Mouse (Mus musculus) CH12.LX (cell line): ENCODE data around the gene Kmt5b.

Source experiments
- BHLHE40 ChIP-seq: IDR thresholded peaks from 2 replicates; pipeline ENCODE4 v1.6.1; 2011; ENCODE audit warnings: mild to moderate bottlenecking, low read depth, low read length, improper control_type of control experiment
- CTCF ChIP-seq, 2 experiments: IDR thresholded peaks in 1 of 2; conservative IDR thresholded peaks in 1 of 2; 2 replicates each; pipeline ENCODE4 v1.5.1; 2011 to 2012; ENCODE audit warnings: low read depth in 2 of 2, low read length in 2 of 2, improper control_type of control experiment in 1 of 2, inconsistent platforms in 1 of 2, mild to moderate bottlenecking in 1 of 2, moderate library complexity in 1 of 2
- HCFC1 ChIP-seq: IDR thresholded peaks from 2 replicates; pipeline ENCODE4 v1.6.1; 2012; ENCODE audit warnings: low read depth, mild to moderate bottlenecking, inconsistent platforms, low read length, improper control_type of control experiment
- JUND ChIP-seq: conservative IDR thresholded peaks from 2 replicates; pipeline ENCODE4 v1.6.1; 2011; ENCODE audit warnings: low read depth, low read length, improper control_type of control experiment
- MAFK ChIP-seq: IDR thresholded peaks from 2 replicates; pipeline ENCODE4 v1.6.1; 2011; ENCODE audit warnings: low read length, improper control_type of control experiment; ENCODE audit not compliant: insufficient replicate concordance
- MAZ ChIP-seq: IDR thresholded peaks from 2 replicates; pipeline ENCODE4 v1.6.1; 2012; ENCODE audit warnings: low read depth, mild to moderate bottlenecking, inconsistent platforms, low read length, improper control_type of control experiment, moderate library complexity
- MXI1 ChIP-seq: IDR thresholded peaks from 2 replicates; pipeline ENCODE4 v1.6.1; 2011; ENCODE audit warnings: mild to moderate bottlenecking, low read depth, low read length, improper control_type of control experiment
- POLR2A ChIP-seq: IDR thresholded peaks from 2 replicates; pipeline ENCODE4 v1.6.1; 2011; ENCODE audit warnings: low read depth, mild to moderate bottlenecking, improper control_type of control experiment, low read length
- TBP ChIP-seq: conservative IDR thresholded peaks from 2 replicates; pipeline ENCODE4 v1.6.1; 2011; ENCODE audit warnings: low read depth, low read length, improper control_type of control experiment
- UBTF ChIP-seq: IDR thresholded peaks from 2 replicates; pipeline ENCODE4 v1.6.1; 2012; ENCODE audit warnings: low read depth, mild to moderate bottlenecking, inconsistent platforms, low read length, improper control_type of control experiment, moderate library complexity
- ZC3H11A ChIP-seq: IDR thresholded peaks from 2 replicates; pipeline ENCODE4 v1.6.1; 2012; ENCODE audit warnings: low read depth, mild to moderate bottlenecking, inconsistent platforms, low read length, improper control_type of control experiment

- TF ChIP-seq BHLHE40 (no peak), HCFC1 (no peak), TBP (no peak), CTCF (conservative IDR thresholded peaks at IDR 0.05 in 1 of 2, IDR thresholded peaks at IDR 0.05 in 1 of 2; ENCODE audit: low read depth in 2 of 2, low read length in 2 of 2) (no peak), MXI1 (no peak), ZC3H11A (no peak), JUND (no peak), POLR2A (no peak), MAZ (no peak), UBTF (no peak), MAFK (no peak)
Measured at GRCm38 (mm10) chr19:3831716-3832115, 64.5 kb downstream of the Kmt5b start.
